Mouse (Mus musculus) kidney, adult 2 months (tissue): ENCODE data around the gene Gm17387. TPM values are rescaled to one million over a fixed set of nuclear protein-coding genes. Genes with fewer than 3 reads are reported as not detected.

Experiments
- DNase-seq: peaks from one replicate; pipeline ENCODE4 v3.0.0; 2021
- H3K27ac ChIP-seq: fragments of 200-500 bp; 2 replicates; pipeline ENCODE4 v1.5.1; 2012; ENCODE audit warnings: low read depth, low read length, control low read depth, inconsistent platforms; ENCODE audit not compliant: insufficient read depth
- H3K27me3 ChIP-seq: fragments of 200-500 bp; replicated peaks from 2 replicates; pipeline ENCODE4 v1.6.1; 2012; ENCODE audit warnings: mild to moderate bottlenecking, moderate library complexity, low read length, inconsistent platforms; ENCODE audit not compliant: control insufficient read depth, insufficient read depth
- H3K36me3 ChIP-seq: fragments of 200-500 bp; 2 replicates; pipeline ENCODE4 v1.6.1; 2012; ENCODE audit warnings: mild to moderate bottlenecking, moderate library complexity, low read length, inconsistent platforms; ENCODE audit not compliant: control insufficient read depth, insufficient read depth
- H3K4me1 ChIP-seq: fragments of 200-500 bp; 2 replicates; pipeline ENCODE4 v1.6.1; 2011; ENCODE audit warnings: low read length; ENCODE audit not compliant: control insufficient read depth, insufficient read depth
- H3K4me3 ChIP-seq: fragments of 200-500 bp; 2 replicates; pipeline ENCODE4 v1.5.1; 2011; ENCODE audit warnings: mild to moderate bottlenecking, low read depth, low read length, control low read depth; ENCODE audit not compliant: insufficient read depth
- CTCF ChIP-seq: fragments of 200-500 bp; conservative IDR thresholded peaks from 2 replicates; pipeline ENCODE4 v1.5.1; 2011; ENCODE audit warnings: low read depth, mild to moderate bottlenecking, control low read depth, low read length, moderate library complexity, mixed read lengths; ENCODE audit not compliant: insufficient read depth, insufficient read length
- POLR2A ChIP-seq: fragments of 200-500 bp; IDR thresholded peaks from one replicate; pipeline ENCODE4 v1.6.1; 2011; ENCODE audit warnings: low read depth, low read length, control low read depth
- WGBS: fragments of 180-500 bp; shearing (Covaris S2); methylation state at CpG from one replicate; pipeline ENCODE4 v1.1.7; 2018; 5-methylcytosine and 5-hydroxymethylcytosine counted together
- polyA plus RNA-seq: library from polyadenylated mRNA; depleted of rRNA; stranded (reverse); fragments of >200 nt; gene quantifications from 2 replicates; pipeline ENCODE4 v1.2.3, GENCODE M21; 2012

Gene Gm17387
- polyA plus RNA-seq, 1 experiment, result not detected

- TF ChIP-seq POLR2A (no peak), CTCF (no peak)
- H3K4me1 ChIP-seq, result peaks cover 3% of the 10 kb centered on the region; the same call in 1 of the 2 replicates
- no peak for DNase-seq
- no peaks in the 10 kb centered on the region for H3K36me3 ChIP-seq
- WGBS, result 58% methylated on average over 2 of the region's 2 CpGs
- H3K4me3 ChIP-seq, result no peak overlapping the region
- no peak overlapping the region for H3K27ac ChIP-seq
- no peaks in the 10 kb centered on the region for H3K27me3 ChIP-seq
Measured at GRCm38 (mm10) chr7:141049326-141049725, 20.4 kb downstream of the Gm17387 start.

- H3K27me3 ChIP-seq, result no peaks in the 10 kb centered on the region
- TF ChIP-seq POLR2A (no peak), CTCF (no peak)
- peaks cover 3% of the 10 kb centered on the region; the same call in 1 of the 2 replicates for H3K4me1 ChIP-seq
- no peaks in the 10 kb centered on the region for H3K36me3 ChIP-seq
- no peak overlapping the region for H3K27ac ChIP-seq
- 71% methylated on average over 17 of the region's 17 CpGs for WGBS
- H3K4me3 ChIP-seq, result no peak overlapping the region
- peak; percentile 20 for DNase-seq
Measured at GRCm38 (mm10) chr7:141051060-141051685, 22.2 kb downstream of the Gm17387 start.

- Histone ChIP-seq H3K4me1 (peaks cover 3% of the 10 kb centered on the region; the same call in 1 of the 2 replicates), H3K36me3 (no peaks in the 10 kb centered on the region), H3K27ac (peak overlapping the region; percentile 74), H3K27me3 (no peaks in the 10 kb centered on the region), H3K4me3 (no peak overlapping the region)
- peak; percentile 54 for DNase-seq
- TF ChIP-seq POLR2A, result no peak
- TF ChIP-seq CTCF, result no peak
- 68% methylated on average over 4 of the region's 4 CpGs for WGBS
Measured at GRCm38 (mm10) chr7:141052016-141052415, 23.1 kb downstream of the Gm17387 start.

- H3K27ac ChIP-seq, result peak overlapping the region; percentile 74
Measured at GRCm38 (mm10) chr7:141052421-141052820, 23.5 kb downstream of the Gm17387 start.

GRCm38 (mm10) chr7:141055785-141056184 lies 26.9 kb downstream of the Gm17387 start:
- no peak for DNase-seq
- Histone ChIP-seq H3K36me3 (no peaks in the 10 kb centered on the region), H3K27me3 (no peaks in the 10 kb centered on the region), H3K4me3 (no peak overlapping the region), H3K4me1 (peaks cover 7% of the 10 kb centered on the region; the same call in 1 of the 2 replicates), H3K27ac (no peak overlapping the region)
- WGBS, result 73% methylated on average over 4 of the region's 4 CpGs
- TF ChIP-seq POLR2A (no peak), CTCF (0 out of 2 replicates have a peak, but pooled peaks have one; percentile 6)

More at GRCm38 (mm10) chr7:141052421-141052820, 23.5 kb downstream of the Gm17387 start:
- Histone ChIP-seq H3K27me3 (no peaks in the 10 kb centered on the region), H3K36me3 (no peaks in the 10 kb centered on the region), H3K4me3 (no peak overlapping the region), H3K4me1 (peaks cover 3% of the 10 kb centered on the region; the same call in 1 of the 2 replicates)
- DNase-seq, result peak; percentile 43
- WGBS, result 59% methylated on average over 2 of the region's 2 CpGs
- TF ChIP-seq CTCF (no peak), POLR2A (no peak)

GRCm38 (mm10) chr7:141056976-141057375 lies 28.0 kb downstream of the Gm17387 start:
- no peak overlapping the region for H3K4me3 ChIP-seq
- no peaks in the 10 kb centered on the region for H3K36me3 ChIP-seq
- DNase-seq, result no peak
- no peaks in the 10 kb centered on the region for H3K27me3 ChIP-seq
- WGBS, result 77% methylated on average over 6 of the region's 6 CpGs
- H3K27ac ChIP-seq, result no peak overlapping the region
- TF ChIP-seq POLR2A (no peak), CTCF (no peak)
- peaks cover 4% of the 10 kb centered on the region; the same call in 1 of the 2 replicates for H3K4me1 ChIP-seq

- Histone ChIP-seq H3K27me3 (no peaks in the 10 kb centered on the region), H3K4me3 (no peak overlapping the region), H3K4me1 (peaks cover 4% of the 10 kb centered on the region; the same call in 1 of the 2 replicates), H3K27ac (no peak overlapping the region), H3K36me3 (no peaks in the 10 kb centered on the region)
- 89% methylated on average over 1 of the region's 1 CpGs for WGBS
- TF ChIP-seq POLR2A (no peak), CTCF (no peak)
- peak; percentile 63 for DNase-seq
Measured at GRCm38 (mm10) chr7:141057541-141057940, 28.6 kb downstream of the Gm17387 start.
